Comparison of ENCODE assay signal across 20 mouse cellular contexts in the genomic region with DNA sequence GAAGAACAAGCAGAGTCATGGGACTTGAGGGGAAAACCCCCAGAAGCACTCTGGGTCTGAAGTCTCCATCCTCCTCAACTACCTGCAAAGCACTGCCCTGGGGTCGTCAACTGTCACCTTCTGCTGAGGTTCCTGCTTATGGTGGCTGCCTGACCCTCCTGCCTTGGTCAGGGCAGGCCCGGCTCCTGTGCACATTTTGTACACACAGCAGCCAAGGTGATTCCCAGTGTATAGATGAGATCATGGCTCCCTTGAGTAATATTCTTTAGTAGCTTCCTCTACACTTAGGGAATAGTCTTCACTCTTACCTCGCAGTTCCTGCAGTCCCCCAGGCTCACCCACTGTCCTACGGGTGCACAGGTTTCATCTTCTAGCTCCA. TPM values are rescaled to one million over a fixed set of nuclear protein-coding genes. Genes with fewer than 3 reads are reported as not detected.
A peak's percentile ranks its signal among the peaks of the same experiment; 100 is the strongest.
DNase-seq lines count a peak whose midpoint lies in the region; ATAC-seq and TF ChIP-seq lines count a peak whose summit lies in the region.
"Had no signal": no experiment of that assay in that cellular context is flagged by ENCODE, and none has a peak within 500 bp of the region (broad histone marks: within the 10 kb centered on the region; RNA-seq: fewer than 3 reads in every experiment).

No protein-coding gene starts in this region.

- ATAC-seq in lung, embryonic 15.5 days (ENCODE audit: borderline replicate concordance, extremely low read depth, low FRiP score, low TSS enrichment) = peak; percentile 39
- 0 out of 2 replicates have a peak, but pooled peaks have one; percentile 36 for ATAC-seq in intestine, embryonic 14.5 days (replicated peaks; ENCODE audit: low FRiP score, low TSS enrichment, low read depth)
- peak; percentile 21; the same call in 1 of the 2 replicates for ATAC-seq in stomach, embryonic 14.5 days (ENCODE audit: insufficient number of reproducible peaks, insufficient read depth, low FRiP score, low read depth)
- ATAC-seq: forebrain, embryonic 16.5 days had no signal

- 44% methylated on average over 4 of the region's 4 CpGs for WGBS in lung, embryonic 15.5 days
- WGBS in intestine, embryonic 14.5 days = 70% methylated on average over 4 of the region's 4 CpGs
- 63% methylated on average over 4 of the region's 4 CpGs for WGBS in stomach, embryonic 14.5 days

- no peak overlapping the region for H3K4me3 ChIP-seq in lung, embryonic 15.5 days
- H3K4me3 ChIP-seq in embryonic fibroblast, embryonic 13.5 days (ENCODE audit: insufficient read depth, low read length) = no peak overlapping the region
- H3K4me3 ChIP-seq in intestine, embryonic 14.5 days (ENCODE audit: low read depth, low read length) = no peak overlapping the region
- H3K4me3 ChIP-seq in stomach, embryonic 14.5 days (ENCODE audit: low read depth, low read length) = no peak overlapping the region
- H3K4me3 ChIP-seq: embryonic facial prominence, embryonic 15.5 days; heart, embryonic 15.5 days had no signal

- peaks cover 26% of the 10 kb centered on the region; the same call in 1 of the 2 replicates for H3K27me3 ChIP-seq in lung, embryonic 15.5 days
- no peaks in the 10 kb centered on the region for H3K27me3 ChIP-seq in intestine, embryonic 14.5 days (replicated peaks; ENCODE audit: control insufficient read depth, insufficient read depth, low read length)
- no peaks in the 10 kb centered on the region for H3K27me3 ChIP-seq in stomach, embryonic 14.5 days (ENCODE audit: control insufficient read depth, insufficient read depth, low read length)
- H3K27me3 ChIP-seq: embryonic facial prominence, embryonic 15.5 days; heart, embryonic 15.5 days had no signal

- H3K9me3 ChIP-seq in lung, embryonic 15.5 days = no peaks in the 10 kb centered on the region
- no peaks in the 10 kb centered on the region for H3K9me3 ChIP-seq in intestine, embryonic 14.5 days (ENCODE audit: control insufficient read depth, low read length)
- no peaks in the 10 kb centered on the region for H3K9me3 ChIP-seq in stomach, embryonic 14.5 days (ENCODE audit: control insufficient read depth, low read depth, low read length)
- H3K9me3 ChIP-seq: embryonic facial prominence, embryonic 15.5 days; heart, embryonic 15.5 days had no signal

- intact Hi-C loops in left cerebral cortex, postnatal 4 days (cut with DNase I) = no loop called here

- TF ChIP-seq POLR2A in embryonic fibroblast, embryonic 13.5 days (IDR thresholded peaks at IDR 0.05; ENCODE audit: low read depth, low read length) = no peak

- no peaks in the 10 kb centered on the region for H3K36me3 ChIP-seq in lung, embryonic 15.5 days
- no peaks in the 10 kb centered on the region for H3K36me3 ChIP-seq in intestine, embryonic 14.5 days (ENCODE audit: control insufficient read depth, insufficient read depth, low read length)
- no peaks in the 10 kb centered on the region for H3K36me3 ChIP-seq in stomach, embryonic 14.5 days (ENCODE audit: control insufficient read depth, insufficient read depth, low read length)
- H3K36me3 ChIP-seq: embryonic facial prominence, embryonic 15.5 days; heart, embryonic 15.5 days had no signal

- H3K27ac ChIP-seq in lung, embryonic 15.5 days = no peak overlapping the region
- H3K27ac ChIP-seq in embryonic fibroblast, embryonic 13.5 days (ENCODE audit: insufficient read depth, low read length) = peak overlapping the region; percentile 45; the same call in 1 of the 2 replicates
- no peak overlapping the region for H3K27ac ChIP-seq in intestine, embryonic 14.5 days (ENCODE audit: low read depth)
- H3K27ac ChIP-seq in stomach, embryonic 14.5 days (ENCODE audit: low read length) = peak overlapping the region; percentile 28; the same call in 1 of the 2 replicates
- H3K27ac ChIP-seq: embryonic facial prominence, embryonic 15.5 days; heart, embryonic 15.5 days had no signal

- no peak overlapping the region for H3K9ac ChIP-seq in lung, embryonic 15.5 days
- no peak overlapping the region for H3K9ac ChIP-seq in intestine, embryonic 14.5 days (ENCODE audit: low read length)
- H3K9ac ChIP-seq in stomach, embryonic 14.5 days (replicated peaks; ENCODE audit: low read depth, low read length) = no peak overlapping the region
- H3K9ac ChIP-seq: embryonic facial prominence, embryonic 15.5 days; heart, embryonic 15.5 days had no signal

- H3K4me2 ChIP-seq in lung, embryonic 15.5 days = no peak overlapping the region
- no peak overlapping the region for H3K4me2 ChIP-seq in intestine, embryonic 14.5 days (ENCODE audit: low read length)
- H3K4me2 ChIP-seq in stomach, embryonic 14.5 days (replicated peaks; ENCODE audit: low read depth, low read length) = no peak overlapping the region
- H3K4me2 ChIP-seq: embryonic facial prominence, embryonic 15.5 days; heart, embryonic 11.5 days; heart, embryonic 15.5 days had no signal

- peaks cover 20% of the 10 kb centered on the region for H3K4me1 ChIP-seq in lung, embryonic 15.5 days
- 0 out of 2 replicates have a peak, but pooled peaks cover 6% of the 10 kb centered on the region for H3K4me1 ChIP-seq in embryonic fibroblast, embryonic 13.5 days (ENCODE audit: control insufficient read depth, insufficient read depth, low read length)
- H3K4me1 ChIP-seq in intestine, embryonic 14.5 days (replicated peaks; ENCODE audit: control insufficient read depth, insufficient read depth, low read length) = peaks cover 11% of the 10 kb centered on the region; the same call in 1 of the 2 replicates
- peaks cover 7% of the 10 kb centered on the region; the same call in 1 of the 2 replicates for H3K4me1 ChIP-seq in stomach, embryonic 14.5 days (ENCODE audit: control insufficient read depth, insufficient read depth, low read length)
- H3K4me1 ChIP-seq: embryonic facial prominence, embryonic 15.5 days; heart, embryonic 15.5 days had no signal

- no peak for TF ChIP-seq CTCF in embryonic fibroblast, embryonic 13.5 days (IDR thresholded peaks at IDR 0.05; ENCODE audit: borderline replicate concordance, insufficient read depth, low read length)

- DNase-seq in lung, postnatal 36 days = no peak
- DNase-seq in intestine, embryonic 14.5 days (ENCODE audit: low spot score) = no peak
- DNase-seq in left cerebral cortex, postnatal 4 days = no peak
- DNase-seq in right cerebral cortex, postnatal 25 days = no peak
- DNase-seq in adrenal gland, postnatal 25 days = no peak
- DNase-seq: adrenal gland, adult 2 months; adrenal gland, postnatal 36 days; cerebellum, adult 2 months; cerebellum, postnatal 14 days; embryo, embryonic 11 days; gastrocnemius, postnatal 10 days; heart, adult 18-20 months; heart, postnatal 14 days had no signal

RNA-seq across cellular contexts. Expression of gene Kit, which starts 29.5 kb away (rescaled TPM):
- 39.1 and 43.7 TPM in 2 replicates for polyA plus RNA-seq in lung, embryonic 15.5 days (2015; fragmentation: Nextera tagmentation; extraction: Ambion mirVana)
- 0.37 TPM in 1 of 2 replicates, not detected in the other for polyA plus RNA-seq in embryonic fibroblast, embryonic 13.5 days (2011; ENCODE audit: insufficient read length, low read depth, missing spikeins)
- polyA plus RNA-seq in intestine, embryonic 14.5 days (2014; fragmentation: Nextera tagmentation; extraction: Ambion mirVana) = 42.8 and 44.8 TPM in 2 replicates
- 78.8 and 84.5 TPM in 2 replicates for polyA plus RNA-seq in stomach, embryonic 14.5 days (2014; fragmentation: Nextera tagmentation; extraction: Ambion mirVana)
- 10 to 100 TPM; 62.5 to 64.1 TPM for total RNA-seq in left cerebral cortex, postnatal 4 days (2021)
- total RNA-seq in adrenal gland, postnatal 25 days (2021) = 5.6 and 10.2 TPM in 2 replicates

Comparison
In these comparisons a context has a peak if more than half of its experiments do, and no peak if none do; other contexts are left out.
1. H3K27ac ChIP-seq: peak in embryonic fibroblast, embryonic 13.5 days (single experiment) and stomach, embryonic 14.5 days (single experiment); none in lung, embryonic 15.5 days (single experiment) and intestine, embryonic 14.5 days (single experiment).
2. RNA of gene Kit, which starts 29.5 kb away (polyA plus RNA-seq): 78.8 to 84.5 TPM in stomach, embryonic 14.5 days, 39.1 to 43.7 TPM in lung, embryonic 15.5 days and 42.8 to 44.8 TPM in intestine, embryonic 14.5 days; 0.37 TPM in embryonic fibroblast, embryonic 13.5 days; every median in the first group is over 10 times any median in the second.
3. Peak in every context shown above with its lines, with median percentiles within 50 percentile points of each other: ATAC-seq.